Mouse (Mus musculus) spleen, embryonic (tissue): ENCODE results near the gene Wdr41.

Source experiments
- CTCF ChIA-PET: fragments of 350-600 bp; sonication (Branson Sonifier 250); formaldehyde crosslinking; loops from one replicate; lab custom pipeline; 2022; lab: Charles Lee

Wdr41 gene

DNA sequence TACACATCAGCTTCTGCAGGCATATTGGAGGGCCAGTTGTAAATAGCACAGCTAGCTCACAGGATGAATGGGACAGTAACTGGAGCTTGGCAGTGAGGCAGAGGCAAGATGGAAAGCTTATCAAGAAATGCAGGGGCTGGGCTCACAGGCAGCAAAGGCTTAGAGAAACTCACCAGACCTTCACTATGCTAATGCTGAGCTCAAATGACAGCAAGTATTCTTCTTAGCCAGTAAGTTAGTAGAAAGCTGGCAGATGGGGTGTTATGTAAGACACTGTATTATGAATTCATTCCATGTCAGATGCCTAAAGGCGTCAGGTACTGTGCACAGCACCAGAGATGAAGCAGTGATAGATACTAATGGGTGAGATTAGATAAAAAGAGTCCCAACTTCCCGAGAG is 58.6 kb downstream of the Wdr41 start:
- CTCF ChIA-PET, result no interaction called here

DNA sequence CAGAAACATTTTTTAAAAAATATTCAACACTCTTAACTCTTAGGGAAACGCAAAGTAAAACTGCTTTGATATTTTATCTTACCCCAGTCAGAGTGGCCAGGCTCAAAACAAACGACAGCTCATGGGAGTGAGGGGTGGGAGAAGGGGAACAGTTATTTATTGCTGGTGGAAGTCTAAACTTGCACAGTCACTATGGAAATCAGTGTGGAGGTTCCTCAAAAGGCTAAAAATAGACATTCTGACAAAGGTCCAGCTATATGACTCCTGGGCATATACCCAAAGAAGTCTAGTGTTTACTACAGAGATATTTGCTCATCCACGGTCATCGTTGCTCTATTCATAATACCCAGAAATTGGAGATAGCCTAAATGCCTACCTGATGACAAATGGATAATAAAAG is 62.1 kb downstream of the Wdr41 start:
- CTCF ChIA-PET, result no interaction called here

- CTCF ChIA-PET, result no interaction called here
Measured at GRCm38 (mm10) chr13:95040140-95040738, 64.1 kb downstream of the Wdr41 start.

- CTCF ChIA-PET, result no interaction called here
Measured at GRCm38 (mm10) chr13:95044108-95044507, 68.0 kb downstream of the Wdr41 start.

DNA sequence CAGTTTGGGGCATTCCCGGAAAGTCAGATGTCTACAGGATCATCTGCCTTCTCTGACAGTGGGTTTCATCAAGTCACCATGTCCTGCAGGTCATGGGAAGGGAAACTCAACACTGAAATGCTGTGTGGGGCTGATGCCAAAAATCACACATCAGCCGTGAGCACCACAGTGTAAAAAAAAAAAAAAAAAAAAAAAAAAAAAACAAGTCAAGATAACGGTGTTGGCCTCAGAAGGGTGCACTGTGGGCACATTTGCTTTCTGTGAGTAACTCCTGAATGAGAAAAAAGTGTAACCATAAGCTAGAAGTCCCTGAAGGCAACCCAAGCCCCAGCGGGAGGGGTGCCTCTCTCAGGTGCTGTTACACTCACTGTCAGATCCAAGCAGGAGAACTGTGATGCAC is 74.3 kb downstream of the Wdr41 start:
- CTCF ChIA-PET, result no interaction called here

DNA sequence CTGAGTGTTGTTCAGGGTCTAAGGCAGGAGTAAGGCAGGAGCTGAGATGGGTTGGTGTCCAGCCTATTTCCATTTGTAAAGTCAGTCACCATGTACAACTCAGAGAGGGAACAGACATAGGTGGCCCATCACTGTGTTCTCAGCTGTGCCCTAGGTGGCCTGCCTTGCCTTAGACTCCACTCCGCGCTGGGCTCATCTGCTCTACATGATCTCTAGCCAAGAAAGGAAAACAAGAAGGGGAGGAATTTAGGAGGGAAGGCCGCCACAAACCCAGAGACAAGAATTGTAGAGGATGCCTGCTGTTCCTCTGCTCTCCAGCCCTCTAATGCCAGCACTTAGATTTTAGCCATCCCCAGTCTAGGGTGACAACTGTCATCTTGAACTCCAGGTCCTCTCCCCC is 76.3 kb downstream of the Wdr41 start:
- CTCF ChIA-PET, result no interaction called here

DNA sequence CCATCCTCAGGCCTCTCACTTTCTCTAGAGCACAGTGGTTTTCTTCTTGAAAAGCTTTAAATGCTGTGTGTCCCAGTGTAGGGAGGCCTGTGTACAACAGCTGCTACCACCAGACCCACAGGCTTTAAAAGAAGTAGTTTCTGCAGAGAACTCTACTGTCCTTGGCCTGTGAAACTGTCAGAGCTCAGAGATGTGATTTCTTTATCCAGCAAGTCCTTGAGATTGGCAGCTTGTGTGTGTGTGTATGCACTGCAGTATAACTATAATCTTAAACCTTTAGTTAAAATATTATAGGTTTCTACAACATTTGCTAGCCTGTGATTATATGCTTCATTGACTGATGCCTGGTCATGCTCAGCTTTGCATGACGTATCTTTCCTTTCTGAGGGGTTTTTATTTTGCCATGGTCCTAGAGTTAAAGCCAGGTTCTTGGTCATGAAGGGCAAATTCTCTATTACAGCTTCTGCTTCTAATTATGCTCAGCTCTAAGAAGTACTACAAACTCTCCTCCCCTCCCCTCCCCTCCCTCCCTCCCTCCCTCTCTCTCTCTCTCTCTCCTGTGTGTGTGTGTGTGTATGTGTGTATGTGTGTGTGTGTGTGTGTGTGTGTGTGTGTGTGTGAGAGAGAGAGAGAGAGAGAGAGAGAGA is 79.7 kb downstream of the Wdr41 start:
- CTCF ChIA-PET, result no interaction called here

- CTCF ChIA-PET, result no interaction called here
Measured at GRCm38 (mm10) chr13:95056501-95057280, 80.5 kb downstream of the Wdr41 start.

- CTCF ChIA-PET, result no interaction called here
Measured at GRCm38 (mm10) chr13:95058885-95059284, 82.7 kb downstream of the Wdr41 start.

GRCm38 (mm10) chr13:95063390-95064017 is 87.4 kb downstream of the Wdr41 start:
- CTCF ChIA-PET, result no interaction called here

DNA sequence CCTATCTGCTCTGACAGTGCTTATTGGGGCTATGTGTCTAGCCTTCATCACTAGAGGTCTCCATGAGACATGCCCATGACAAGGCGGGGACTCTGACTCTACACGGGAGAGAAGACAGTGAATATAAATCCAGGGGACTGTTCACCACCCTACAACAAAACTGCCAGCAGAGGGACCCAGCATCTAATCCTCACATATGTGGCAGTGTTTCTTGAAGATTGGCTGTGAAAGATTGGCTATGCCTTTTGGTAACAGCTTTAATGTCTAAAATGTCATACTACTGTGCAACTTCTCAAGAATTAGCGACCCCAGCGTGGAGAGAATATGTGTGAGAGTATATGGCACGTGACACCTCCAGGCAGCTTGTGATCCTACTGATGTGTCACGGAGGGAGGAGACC is 91.7 kb downstream of the Wdr41 start:
- CTCF ChIA-PET, result no interaction called here

DNA sequence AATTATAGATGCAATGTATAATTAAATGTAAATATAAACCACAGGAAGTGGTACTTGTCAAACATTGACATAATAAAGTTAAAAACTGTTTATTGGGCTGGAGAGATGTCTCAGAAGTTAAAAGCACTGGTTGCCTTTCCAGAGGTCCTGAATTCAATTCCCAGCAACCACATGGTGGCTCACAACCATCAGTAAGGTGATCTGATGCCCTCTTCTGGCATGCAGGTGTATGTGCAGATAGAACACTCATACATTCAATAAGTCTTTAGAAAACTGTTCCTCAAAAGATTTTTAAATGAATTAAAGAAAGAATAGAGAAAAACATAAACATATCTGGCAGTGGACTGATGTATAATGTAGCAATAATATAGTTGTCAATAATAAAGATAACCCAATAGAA is 94.1 kb downstream of the Wdr41 start:
- CTCF ChIA-PET, result no interaction called here
